Comparison of ENCODE assay signal across 8 mouse cellular contexts in the genomic region with DNA sequence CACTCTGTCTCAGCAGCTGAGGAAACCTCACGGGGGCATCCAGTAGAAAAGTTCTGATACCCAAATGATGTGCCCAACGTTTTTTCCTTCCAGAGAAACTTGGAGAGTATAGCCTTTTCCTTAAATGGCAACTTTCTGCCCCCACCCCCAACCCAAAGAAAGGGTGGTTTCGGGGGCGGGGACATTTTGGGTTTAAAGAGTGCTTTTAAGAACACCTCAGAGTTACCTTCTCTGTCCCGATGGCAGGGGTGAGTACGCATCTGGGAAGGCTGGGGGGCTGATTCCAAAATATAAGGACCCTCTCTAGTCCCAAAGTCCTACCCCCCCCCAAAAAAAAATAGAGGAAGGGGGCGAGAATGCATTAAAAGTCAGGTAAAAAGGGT. TPM values are rescaled to one million over a fixed set of nuclear protein-coding genes. Genes with fewer than 3 reads are reported as not detected.
A peak's percentile ranks its signal among the peaks of the same experiment; 100 is the strongest.
DNase-seq lines count a peak whose midpoint lies in the region; ATAC-seq and TF ChIP-seq lines count a peak whose summit lies in the region.

No protein-coding gene starts in this region.

- H3K4me1 ChIP-seq in heart, adult 2 months (ENCODE audit: control insufficient read depth, insufficient read depth, low read length) = peaks cover 1% of the 10 kb centered on the region; the same call in 1 of the 2 replicates
- peaks cover 55% of the 10 kb centered on the region for H3K4me1 ChIP-seq in hindbrain, embryonic 10.5 days (replicated peaks)
- peaks cover 30% of the 10 kb centered on the region for H3K4me1 ChIP-seq in midbrain, embryonic 11.5 days (ENCODE audit: control insufficient read depth, insufficient read depth, low read length)

- intact Hi-C loops in heart, adult 2 months (cut with DNase I) = no loop called here
- intact Hi-C loops in heart, postnatal 10 days (cut with DNase I) = no loop called here
- intact Hi-C loops in left cerebral cortex, postnatal 25 days (cut with DNase I) = loop anchor here (5.0 kb wide), 3 partner anchors 45 to 105 kb away; no protein-coding TSS in a partner anchor

- no peak for DNase-seq in heart, adult 2 months
- DNase-seq in heart, postnatal 10 days = no peak
- no peak for DNase-seq in hindbrain, embryonic 10.5 days (ENCODE audit: low spot score)
- no peak for DNase-seq in midbrain, embryonic 11.5 days (ENCODE audit: low spot score, missing footprints)
- no peak for DNase-seq in cerebellum, adult 8-10 months
- no peak for DNase-seq in left cerebral cortex, adult 8-10 months (ENCODE audit: low spot score in 2 of 2)
- DNase-seq in left cerebral cortex, postnatal 25 days (ENCODE audit: low spot score in 2 of 2) = no peak

- H3K27me3 ChIP-seq in heart, adult 2 months (ENCODE audit: control insufficient read depth, insufficient read depth, low read length) = peaks cover 26% of the 10 kb centered on the region
- H3K27me3 ChIP-seq in hindbrain, embryonic 10.5 days (ENCODE audit: insufficient read depth, poor library complexity, severe bottlenecking) = peaks cover 47% of the 10 kb centered on the region
- H3K27me3 ChIP-seq in midbrain, embryonic 11.5 days (ENCODE audit: control insufficient read depth, insufficient read depth, low read length) = peaks cover 11% of the 10 kb centered on the region; the same call in 1 of the 2 replicates

- H3K9me3 ChIP-seq in hindbrain, embryonic 10.5 days = no peaks in the 10 kb centered on the region
- H3K9me3 ChIP-seq in midbrain, embryonic 11.5 days (ENCODE audit: control insufficient read depth, low read length) = no peaks in the 10 kb centered on the region

- no peak for TF ChIP-seq POLR2A in heart, adult 2 months (IDR thresholded peaks at IDR 0.05; ENCODE audit: insufficient read depth, low read depth, low read length)

- H3K79me2 ChIP-seq in heart, adult 2 months (replicated peaks; ENCODE audit: control insufficient read depth, insufficient read depth, low read length) = no peaks in the 10 kb centered on the region

- H3K9ac ChIP-seq in heart, adult 2 months (ENCODE audit: low read depth, low read length) = no peak overlapping the region
- H3K9ac ChIP-seq in midbrain, embryonic 11.5 days (ENCODE audit: low read length) = peak overlapping the region; percentile 92

- no peak for TF ChIP-seq CTCF in heart, adult 2 months (IDR thresholded peaks at IDR 0.05)

- WGBS in heart, adult 2 months = 7% methylated on average over 7 of the region's 7 CpGs
- WGBS in hindbrain, embryonic 10.5 days = under 1% methylated on average over 7 of the region's 7 CpGs
- under 1% methylated on average over 7 of the region's 7 CpGs for WGBS in midbrain, embryonic 11.5 days

- no peak for TF ChIP-seq EP300 in heart, adult 2 months (IDR thresholded peaks at IDR 0.05; ENCODE audit: insufficient read depth, low read depth, low read length)

- no peak overlapping the region for H3K27ac ChIP-seq in heart, adult 2 months
- H3K27ac ChIP-seq in hindbrain, embryonic 10.5 days = peak overlapping the region; percentile 93
- H3K27ac ChIP-seq in midbrain, embryonic 11.5 days (ENCODE audit: low read depth, low read length) = no peak overlapping the region; the same call in 1 of the 2 replicates

- peak overlapping the region; percentile 50; the same call in 1 of the 2 replicates for H3K4me3 ChIP-seq in heart, adult 2 months
- H3K4me3 ChIP-seq in hindbrain, embryonic 10.5 days = peak overlapping the region; percentile 74
- peak overlapping the region; percentile 77 for H3K4me3 ChIP-seq in midbrain, embryonic 11.5 days (ENCODE audit: low read depth, low read length)

- H3K4me2 ChIP-seq in midbrain, embryonic 11.5 days = peak overlapping the region; percentile 96

- H3K36me3 ChIP-seq in heart, adult 2 months (ENCODE audit: control insufficient read depth, insufficient read depth, low read length) = no peaks in the 10 kb centered on the region
- peaks cover 17% of the 10 kb centered on the region for H3K36me3 ChIP-seq in hindbrain, embryonic 10.5 days
- no peaks in the 10 kb centered on the region for H3K36me3 ChIP-seq in midbrain, embryonic 11.5 days (ENCODE audit: control insufficient read depth, insufficient read depth, low read length)

- ATAC-seq in CD4-positive, CD25-positive, alpha-beta regulatory T cell, adult 4 months = peak; percentile 10
- no peak for ATAC-seq in midbrain, embryonic 11.5 days (ENCODE audit: low FRiP score)

RNA-seq across cellular contexts. Expression of gene Lef1, which starts 2.3 kb away (rescaled TPM):
- total RNA-seq in heart, adult 2 months (2021) = under 1 TPM; 0.23 to 0.34 TPM
- 0.88 and 1.5 TPM in 2 replicates for polyA plus RNA-seq in heart, adult 2 months (2012; rRNA removed)
- 1 to 10 TPM in 1 of 2 experiments, under 1 TPM in 1; 0.60 to 1.1 TPM for total RNA-seq in heart, postnatal 10 days (2021)
- polyA plus RNA-seq in CD4-positive, CD25-positive, alpha-beta regulatory T cell, adult 4 months (2017; shearing (Covaris generic)) = 100 to 1,000 TPM; 208 to 272 TPM
- polyA plus RNA-seq in hindbrain, embryonic 10.5 days (2016; fragmentation: Nextera tagmentation; extraction: Ambion mirVana) = 24.8 and 32.9 TPM in 2 replicates
- polyA plus RNA-seq in midbrain, embryonic 11.5 days (2014; fragmentation: Nextera tagmentation; extraction: Ambion mirVana) = 66.9 and 67.7 TPM in 2 replicates
- total RNA-seq in left cerebral cortex, adult 8-10 months (2022) = 1 to 10 TPM; 7.4 to 7.6 (median 7.4) TPM
- total RNA-seq in left cerebral cortex, postnatal 25 days (2021) = 1 to 10 TPM; 6.3 to 6.4 TPM
